Mouse (Mus musculus) ovary, postnatal 36 days (tissue): ENCODE measurements around the gene Ttll13.
A peak's percentile ranks its signal among the peaks of the same experiment; 100 is the strongest.

Source experiments
- DNase-seq: peaks from one replicate; pipeline ENCODE4 v3.0.0; 2022; ENCODE audit warnings: low spot score, mixed read lengths

The Ttll13 gene

DNA sequence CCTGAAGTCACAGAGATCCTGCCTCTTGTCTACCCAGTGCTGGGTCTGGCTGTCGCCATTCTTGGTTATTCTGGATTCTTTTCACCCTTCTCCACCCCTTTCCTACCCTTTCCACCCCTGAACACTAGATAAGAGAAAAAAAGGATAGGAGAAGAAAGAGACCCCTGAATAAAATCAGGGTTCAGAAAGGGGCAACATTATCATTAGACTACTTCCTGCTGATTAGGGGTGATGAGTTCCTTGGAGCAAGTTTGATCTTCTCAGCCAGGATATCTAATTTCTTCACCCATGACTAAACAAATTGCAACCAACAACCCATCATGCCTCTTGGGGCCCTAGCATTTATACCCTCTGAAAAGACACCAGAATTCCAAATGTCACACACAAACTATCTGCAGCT lies 21.6 kb downstream of the Ttll13 start:
- DNase-seq, result no peak

DNA sequence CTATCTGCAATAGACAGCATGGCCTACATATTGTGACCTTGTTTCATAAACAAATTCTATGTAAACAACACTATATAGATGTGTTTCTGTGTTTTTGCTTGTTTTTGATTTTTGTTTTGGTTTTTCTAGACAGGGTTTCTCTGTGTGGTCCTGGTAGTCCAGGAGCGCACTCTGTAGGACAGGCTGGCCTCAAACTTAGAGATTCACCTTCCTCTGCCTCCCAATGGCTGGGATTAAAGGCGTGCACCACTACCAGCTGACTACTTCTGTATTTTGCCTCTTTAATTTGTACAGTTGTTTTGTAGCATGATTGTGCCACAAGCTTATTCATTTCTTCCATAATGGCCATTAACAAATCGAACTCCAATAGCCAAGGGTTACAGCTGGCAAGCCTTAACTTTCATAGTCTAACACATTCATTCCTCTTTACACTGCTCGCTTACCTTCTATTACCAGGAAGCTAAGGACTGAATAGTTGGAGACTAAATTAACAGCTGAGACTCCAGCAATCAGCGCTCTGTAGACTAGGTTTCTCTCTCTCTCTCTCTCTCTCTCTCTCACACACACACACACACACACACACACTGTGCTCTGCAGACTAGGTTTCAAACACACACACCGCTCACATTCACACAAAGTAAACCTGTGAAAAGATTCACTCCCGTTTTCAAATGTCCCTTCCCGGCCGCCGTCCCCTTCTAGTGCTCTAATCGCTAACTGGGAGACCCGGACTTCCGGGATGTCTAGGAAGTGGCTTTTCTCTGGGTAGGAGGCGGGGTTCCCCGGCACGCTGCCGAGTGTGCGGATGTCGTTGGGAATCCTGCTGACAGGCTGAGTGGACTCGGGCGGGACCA lies 22.9 kb downstream of the Ttll13 start, which contains the start of gene Vps33b:
Gene Vps33b (plus strand): TSS at position 753 of the 854 bp plus-strand sequence.
- peak; percentile 92 for DNase-seq

DNA sequence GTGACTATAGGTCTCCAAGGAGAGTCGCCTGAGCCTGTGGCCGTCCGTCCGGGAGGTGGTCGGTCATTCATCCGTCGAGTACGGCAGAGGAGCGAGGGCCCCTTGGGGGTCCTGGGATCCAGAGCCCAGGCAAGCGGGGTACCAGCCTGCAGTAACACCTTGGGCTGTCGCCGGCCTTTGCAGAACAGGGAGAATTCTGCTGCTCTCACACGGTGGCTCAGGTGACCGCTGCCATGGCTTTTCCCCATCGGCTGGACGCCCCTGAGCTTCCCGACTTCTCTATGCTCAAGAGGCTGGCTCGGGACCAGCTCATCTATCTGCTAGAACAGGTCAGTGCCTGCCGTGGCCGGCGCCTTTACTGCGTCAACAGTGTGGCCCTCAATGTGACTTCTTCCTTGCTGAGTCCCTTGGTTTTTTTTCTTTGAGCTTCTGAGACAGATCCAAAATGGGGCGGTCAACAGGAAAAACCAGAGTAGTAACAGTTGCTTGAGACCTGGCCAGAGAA lies 23.6 kb downstream of the Ttll13 start:
- DNase-seq, result no peak

DNA sequence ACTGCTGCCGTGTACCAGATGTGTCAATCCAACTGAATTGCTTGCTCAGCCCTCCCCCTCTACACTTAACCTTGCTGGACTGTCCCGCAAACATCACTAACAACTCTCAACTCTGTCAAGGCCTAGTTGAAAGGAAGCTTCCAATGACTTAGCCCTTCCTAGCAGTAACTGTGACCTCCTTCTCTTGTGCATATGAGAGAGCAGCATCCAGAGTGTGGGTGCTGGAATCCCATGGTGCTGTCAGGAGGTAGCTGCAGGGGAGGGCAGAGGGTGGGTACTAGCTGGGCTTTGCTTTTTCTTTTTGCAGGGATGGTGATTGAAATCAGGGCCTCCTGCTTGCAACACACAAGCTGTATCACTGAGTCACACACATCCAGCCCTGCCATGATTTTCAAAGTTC lies 27.3 kb downstream of the Ttll13 start:
- DNase-seq, result no peak

DNA sequence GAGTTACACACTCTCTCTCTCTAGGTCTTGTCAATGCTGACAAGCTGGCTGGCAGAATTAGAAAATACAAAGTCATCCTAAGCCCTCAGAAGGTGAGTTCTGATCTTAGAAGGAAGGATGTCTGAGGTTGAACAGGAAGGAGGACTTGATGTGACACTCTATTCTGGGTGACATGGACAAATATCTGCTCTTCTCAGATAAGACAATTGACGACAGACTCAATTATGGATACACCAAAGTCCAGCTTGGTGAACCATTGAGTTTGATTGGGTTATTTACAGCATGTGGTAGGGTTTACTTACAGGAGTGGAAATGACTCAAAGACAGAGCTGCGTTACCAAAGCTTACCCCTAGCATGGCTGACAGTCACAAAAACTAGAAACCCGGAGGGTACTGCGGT lies 30.2 kb downstream of the Ttll13 start:
- no peak for DNase-seq

DNA sequence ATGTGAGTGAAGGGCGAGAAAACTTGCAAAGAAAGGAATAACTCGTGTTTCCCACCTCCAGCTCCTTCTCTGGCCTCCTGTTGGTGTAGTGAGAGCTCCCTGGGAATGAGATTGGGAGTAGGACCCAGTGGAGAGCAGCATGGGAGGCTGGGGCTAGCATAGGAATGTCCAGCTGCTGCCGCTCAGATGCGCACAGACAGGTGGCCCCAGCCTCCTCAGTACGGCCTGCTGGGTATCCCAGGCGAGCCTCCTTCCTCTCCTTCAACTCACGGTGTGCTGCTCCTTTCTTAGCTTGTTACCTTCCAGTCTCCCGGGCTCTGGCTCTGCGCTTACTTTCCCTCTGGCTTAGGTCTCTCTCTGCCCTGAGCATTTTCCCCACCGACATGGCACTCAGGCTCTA lies 33.9 kb downstream of the Ttll13 start:
- DNase-seq, result no peak

DNA sequence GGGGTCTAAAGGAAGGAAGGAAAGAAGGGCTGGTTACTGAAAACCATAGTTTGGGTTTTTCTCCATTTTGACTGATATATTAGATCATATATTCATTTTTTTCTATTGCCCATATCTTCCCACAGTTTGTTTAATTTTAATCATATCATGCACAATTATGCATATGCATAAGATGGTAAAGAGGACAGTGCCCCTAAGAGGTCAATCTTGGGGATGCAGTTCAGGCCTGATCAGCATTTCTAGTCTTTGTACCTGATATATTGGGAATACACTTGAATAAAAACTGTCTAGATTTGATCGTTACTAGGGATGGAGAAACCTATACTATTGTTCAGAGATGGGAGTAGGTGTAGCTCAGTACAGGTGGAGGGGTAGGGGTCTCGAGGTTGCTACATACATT lies 34.8 kb downstream of the Ttll13 start:
- no peak for DNase-seq

DNA sequence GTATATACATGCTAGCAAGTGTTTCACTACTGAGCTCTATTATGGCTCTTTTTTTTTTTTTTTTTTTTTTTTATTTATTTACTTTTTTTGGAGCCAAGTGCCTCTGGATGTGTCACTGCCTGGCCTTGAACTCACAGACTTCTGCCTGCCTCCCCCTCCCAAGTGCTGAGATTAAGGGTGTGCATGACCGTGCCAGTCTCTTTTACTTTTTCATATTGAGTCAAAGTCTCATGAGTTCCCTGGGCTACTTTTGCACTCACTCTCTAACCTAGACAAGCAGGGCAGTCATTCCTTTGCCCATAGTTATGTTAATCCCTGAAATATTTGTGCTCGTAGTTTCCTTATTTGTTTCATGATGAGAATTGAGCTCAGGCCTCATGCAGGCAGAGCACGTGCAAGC lies 35.5 kb downstream of the Ttll13 start:
- no peak for DNase-seq

DNA sequence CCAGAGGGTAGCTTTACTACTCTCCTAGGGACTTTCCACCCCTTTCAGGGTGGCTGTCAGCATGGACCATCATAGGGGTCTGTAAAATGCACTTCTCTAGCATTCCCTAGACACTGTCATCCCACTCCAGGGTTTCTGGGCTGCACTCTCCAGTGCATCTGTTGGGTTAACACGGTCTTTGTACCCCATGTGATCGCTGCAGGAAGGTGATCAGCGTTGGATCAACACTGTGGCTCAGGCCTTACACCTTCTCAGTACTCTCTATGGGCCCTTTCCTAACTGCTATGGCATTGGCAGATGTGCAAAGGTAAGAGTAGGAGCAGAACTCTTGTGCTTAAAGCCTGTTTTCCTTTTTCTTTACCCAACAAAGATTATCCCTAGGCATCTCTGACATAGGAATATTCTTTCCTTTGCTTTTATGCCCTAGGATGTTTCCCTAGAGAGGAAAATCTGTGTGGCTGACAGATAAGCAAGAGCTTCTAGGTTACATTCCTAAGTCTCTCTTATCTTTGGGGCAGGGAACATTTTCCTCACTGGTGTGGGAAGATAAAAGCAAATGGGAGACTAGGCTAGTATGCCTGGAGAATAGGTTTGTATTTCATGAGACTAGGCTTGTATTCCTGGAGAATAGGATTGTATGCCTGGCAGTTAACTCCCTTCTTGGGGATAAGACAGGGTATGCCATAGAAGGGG lies 37.2 kb downstream of the Ttll13 start:
- no peak for DNase-seq

DNA sequence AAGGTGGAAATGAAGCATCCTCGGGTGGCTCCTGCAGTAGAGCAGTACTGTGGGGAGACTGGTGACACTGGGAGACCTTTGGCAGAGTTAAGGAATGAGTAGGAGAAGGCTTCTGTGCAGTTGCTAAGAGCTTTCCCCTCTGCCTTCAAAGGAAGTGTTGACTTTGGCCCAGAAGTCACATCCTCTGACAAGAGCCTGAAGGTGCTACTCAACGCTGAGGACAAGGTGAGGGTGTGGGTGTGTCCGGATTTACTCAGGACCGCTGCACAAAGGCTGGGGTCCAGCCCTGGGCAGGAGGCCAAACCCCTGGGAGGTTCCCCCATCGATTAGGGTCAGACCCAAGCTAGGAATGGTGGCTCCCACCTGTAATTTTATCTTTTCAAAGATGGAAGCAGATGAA lies 38.2 kb downstream of the Ttll13 start:
- DNase-seq, result no peak

DNA sequence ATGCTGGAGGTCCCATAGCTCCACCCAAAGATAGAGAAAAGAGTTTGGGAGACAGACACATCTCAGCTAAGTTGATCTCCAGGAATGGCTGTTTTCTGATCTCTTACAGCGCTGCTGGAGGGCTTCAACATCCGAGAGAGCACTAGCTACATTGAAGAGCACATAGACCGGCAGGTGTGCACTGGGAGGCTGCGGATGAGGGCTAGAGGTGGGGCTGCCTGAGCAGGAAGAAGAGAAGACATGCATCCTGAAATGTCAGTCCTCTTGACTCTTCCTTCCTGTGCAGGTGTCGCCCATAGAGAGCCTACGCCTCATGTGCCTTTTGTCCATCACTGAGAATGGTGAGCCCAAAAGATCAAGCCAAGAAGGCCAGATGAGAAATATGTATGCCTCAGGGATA lies 39.5 kb downstream of the Ttll13 start:
- no peak for DNase-seq

DNA sequence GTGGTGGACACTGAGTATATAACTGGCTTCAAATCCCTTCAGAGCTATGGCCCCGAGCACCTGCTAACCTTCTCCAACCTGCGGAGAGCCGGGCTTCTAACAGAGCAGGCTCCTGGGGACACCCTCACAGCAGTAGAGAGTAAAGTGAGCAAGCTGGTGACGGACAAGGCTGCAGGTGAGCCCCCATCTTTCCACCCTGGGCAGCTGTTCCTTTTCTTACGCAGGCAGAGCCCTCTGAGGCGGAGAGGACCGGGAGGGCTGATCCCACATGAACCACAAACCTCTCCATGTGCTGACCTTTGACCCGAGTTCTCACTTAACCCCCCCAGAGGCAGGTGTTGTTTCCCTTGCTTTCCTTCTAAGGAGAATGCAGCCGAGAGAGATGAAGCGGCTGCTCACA lies 41.6 kb downstream of the Ttll13 start:
- DNase-seq, result no peak

DNA sequence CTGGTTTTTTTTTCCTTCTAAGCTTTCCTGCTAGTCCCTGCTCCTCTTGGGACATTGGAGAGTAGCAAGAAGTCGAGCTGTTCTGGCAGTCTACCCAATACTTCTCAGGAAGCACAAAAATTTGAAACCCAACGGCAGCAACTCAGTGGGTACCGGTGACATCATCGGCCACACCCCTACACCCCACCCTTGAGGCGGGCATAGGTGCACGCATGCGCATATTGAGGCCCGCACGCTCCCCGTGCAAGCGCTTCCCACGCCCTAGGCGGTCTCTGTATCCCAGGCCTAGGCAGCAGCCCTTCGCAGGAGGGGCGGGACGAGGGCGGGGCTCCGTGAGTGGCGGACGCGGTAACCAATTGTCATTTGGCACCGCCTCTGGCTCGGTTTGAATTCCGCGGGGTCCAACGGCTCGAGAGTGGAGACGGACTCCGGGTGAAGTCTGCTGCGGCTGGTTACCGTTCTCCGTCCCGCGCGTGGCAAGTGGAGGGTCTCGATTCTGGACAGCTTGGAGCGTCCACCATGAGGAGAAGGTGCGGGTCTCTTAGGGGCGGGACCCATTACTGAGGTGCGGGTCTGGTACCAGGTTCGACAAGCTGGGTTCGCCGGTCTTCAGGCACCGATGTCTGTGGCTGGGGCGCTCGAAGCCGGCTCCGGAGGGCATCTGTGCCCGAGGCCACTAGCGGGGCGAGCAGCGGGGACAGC lies 48.0 kb downstream of the Ttll13 start, which contains the start of gene Prc1:
Gene Prc1 (plus strand): TSS at position 389 of the 702 bp plus-strand sequence.
- DNase-seq, result peak; percentile 98

DNA sequence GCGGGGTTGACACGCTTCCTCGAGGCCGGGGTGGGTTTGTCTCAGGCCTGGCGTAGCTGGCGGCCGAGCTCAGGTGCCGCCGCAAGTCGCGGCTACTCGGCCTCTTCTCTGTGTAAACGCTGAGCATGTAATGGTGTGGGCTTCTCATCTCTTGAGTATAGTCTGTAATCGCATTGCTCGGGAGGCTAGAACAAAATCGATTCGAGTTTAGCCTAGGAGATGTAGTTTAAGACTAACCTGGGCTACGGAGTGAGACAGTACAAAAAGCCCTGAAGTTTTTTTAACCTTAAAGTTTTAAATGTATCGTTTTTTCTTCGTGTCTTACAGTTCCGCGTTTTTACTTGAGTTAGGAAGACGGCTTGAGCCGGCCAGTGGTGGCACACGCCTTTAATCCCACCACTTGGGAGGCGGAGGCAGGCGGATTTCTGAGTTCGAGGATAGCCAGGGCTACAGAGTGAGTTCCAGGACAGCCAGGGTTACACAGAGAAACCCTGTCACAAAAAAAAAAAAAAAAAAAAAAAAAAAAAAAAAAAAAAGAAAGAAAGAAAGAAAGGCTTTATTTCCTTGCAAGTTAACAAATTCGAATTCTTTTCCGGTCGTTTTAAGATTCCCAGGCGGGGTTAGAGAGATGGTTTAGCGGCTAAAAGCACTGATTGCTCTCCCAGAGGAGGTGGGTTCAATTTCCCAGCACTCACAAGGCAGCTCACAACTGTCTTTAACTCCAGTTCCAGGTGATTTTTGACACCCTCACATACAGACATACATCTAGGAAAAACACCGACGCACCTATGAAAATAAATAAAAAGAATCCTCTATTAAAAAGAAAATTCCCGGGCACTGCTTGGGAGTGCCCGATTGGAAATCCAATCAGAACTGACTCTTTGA lies 48.8 kb downstream of the Ttll13 start:
- no peak for DNase-seq

DNA sequence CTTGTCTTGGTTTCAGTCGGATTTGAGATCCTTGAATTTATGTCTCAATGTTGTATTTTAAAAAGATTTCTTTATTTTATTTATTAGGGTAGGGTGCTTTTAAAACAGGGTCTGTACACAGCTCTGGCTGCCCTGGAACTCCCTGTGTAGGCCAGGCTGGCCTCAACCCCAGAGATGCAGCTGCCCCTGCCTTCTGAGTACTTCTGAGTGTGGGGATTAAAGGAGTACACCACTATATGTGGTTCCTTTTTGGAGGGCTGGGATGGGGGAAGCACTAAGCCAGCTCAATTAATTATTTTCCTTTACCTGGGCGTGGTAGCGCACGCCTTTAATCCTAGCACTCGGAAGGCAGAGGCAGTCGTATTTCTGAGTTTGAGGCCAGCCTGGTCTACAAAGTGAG lies 50.3 kb downstream of the Ttll13 start:
- no peak for DNase-seq

DNA sequence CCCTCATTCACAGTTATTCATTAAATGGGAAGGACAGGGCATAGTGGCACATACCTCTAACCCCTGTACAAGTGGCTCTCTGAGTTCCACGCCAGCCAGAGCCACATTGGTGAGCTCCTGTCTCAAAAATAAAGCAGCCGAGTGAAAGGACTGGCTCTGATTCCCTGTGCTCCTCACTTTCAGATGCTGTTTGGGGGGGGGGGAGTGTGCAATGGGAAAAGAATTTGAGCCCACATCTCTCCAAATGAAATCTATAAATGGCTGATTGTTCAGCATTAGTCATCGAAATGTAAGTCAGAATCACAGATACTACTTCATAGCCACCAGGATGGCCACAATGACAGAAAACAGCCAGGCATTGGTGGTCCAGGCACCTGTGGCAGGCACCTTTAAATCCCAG lies 50.9 kb downstream of the Ttll13 start:
- DNase-seq, result no peak

DNA sequence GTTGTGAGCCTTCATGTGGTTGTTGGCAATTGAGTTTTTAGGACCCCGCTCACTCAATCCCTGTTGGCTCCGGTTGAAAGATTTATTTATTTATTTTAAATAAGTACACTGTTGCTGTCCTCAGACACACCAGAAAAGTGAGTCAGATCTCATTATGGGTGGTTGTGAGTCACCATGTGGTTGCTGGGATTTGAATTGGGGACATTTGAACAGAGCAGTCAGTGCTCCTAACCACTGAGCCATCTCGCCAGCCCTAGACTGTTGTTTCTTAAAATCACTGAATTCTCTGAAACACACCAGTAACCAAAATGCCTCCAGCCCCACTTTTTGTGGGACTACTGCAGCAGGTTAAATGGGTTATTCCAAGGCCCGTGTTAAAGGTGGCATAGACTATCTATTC lies 52.6 kb downstream of the Ttll13 start:
- DNase-seq, result no peak

DNA sequence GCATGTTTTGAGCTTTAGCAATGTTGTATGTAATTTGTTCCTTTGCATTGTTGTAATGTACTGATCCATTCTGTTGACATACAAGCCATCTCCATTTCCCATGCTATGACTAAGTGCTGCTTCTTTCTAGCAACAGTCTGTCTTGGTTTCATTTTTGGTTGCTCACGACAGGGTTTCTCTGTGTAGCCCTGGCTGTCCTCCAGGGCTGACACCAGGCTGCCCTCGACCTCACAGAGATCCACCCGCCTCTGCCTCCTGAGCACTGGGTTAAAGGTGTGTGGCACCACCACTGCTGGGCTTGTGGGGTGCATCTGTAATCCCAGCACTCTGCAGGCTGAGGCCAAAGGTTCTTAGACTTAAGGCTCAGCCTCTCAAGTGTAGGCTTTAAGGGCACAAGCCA lies 53.4 kb downstream of the Ttll13 start:
- no peak for DNase-seq

DNA sequence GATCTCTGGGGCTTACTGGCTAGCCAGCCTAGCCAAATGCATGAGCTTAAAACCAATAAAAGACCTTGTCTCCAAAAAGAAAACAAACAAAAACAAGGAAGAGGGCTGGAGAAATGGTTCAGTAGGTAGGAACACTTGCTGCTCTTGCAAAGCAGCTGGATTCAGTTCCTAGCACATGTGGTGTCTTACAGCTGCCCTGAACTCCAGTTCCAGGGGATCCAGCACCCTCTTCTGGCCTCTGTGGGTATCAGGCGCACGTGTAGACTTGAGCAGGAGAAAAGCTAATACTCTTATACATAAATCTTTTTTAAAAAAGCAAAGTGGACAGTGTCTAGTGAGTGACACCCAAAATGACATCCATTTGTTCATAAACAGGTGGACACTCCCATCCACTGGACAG lies 55.3 kb downstream of the Ttll13 start:
- no peak for DNase-seq

DNA sequence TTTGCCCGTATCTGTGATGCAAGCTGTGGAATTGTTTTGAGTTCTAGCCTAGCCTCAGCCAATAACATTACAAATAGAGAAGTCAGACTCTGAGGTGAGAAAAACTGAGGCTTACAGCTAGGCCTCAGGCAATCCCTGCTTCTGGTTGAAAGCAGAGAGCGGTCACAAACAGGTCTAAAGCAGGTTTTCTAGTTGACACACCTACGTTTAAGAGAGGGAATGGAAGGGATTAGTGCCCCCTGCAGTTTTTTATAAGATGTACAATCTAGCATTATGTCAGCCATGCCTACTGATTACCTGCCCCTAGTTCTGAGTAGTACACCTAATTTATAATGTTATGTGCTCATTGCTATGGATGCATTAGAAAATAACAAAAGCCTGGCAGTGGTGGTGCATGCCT lies 61.6 kb downstream of the Ttll13 start:
- DNase-seq, result no peak
